Mouse (Mus musculus) midbrain, embryonic 12.5 days (tissue): ENCODE measurements at regions not wholly inside any gene's neighbourhood (a gene's known extent, or its start where the extent isn't known, plus 50 kb on each side); places are given as distances from the start of the nearest gene placed in this dataset.
A peak's percentile ranks its signal among the peaks of the same experiment; 100 is the strongest.

Experiments
- ATAC-seq: fragments of 200-750 bp; cut with Nextera tagmentation; 2 replicates; pipeline ENCODE4 v1.8.0; 2017; ENCODE audit warnings: low read depth, moderate TSS enrichment, moderate library complexity; ENCODE audit not compliant: low FRiP score
- H3K27ac ChIP-seq: fragments of 300-500 bp; sonication (generic); replicated peaks from 2 replicates; pipeline ENCODE4 v1.5.1; 2016; ENCODE audit warnings: mild to moderate bottlenecking
- H3K27me3 ChIP-seq: fragments of 300-500 bp; sonication (generic); 2 replicates; pipeline ENCODE4 v1.6.1; 2016; ENCODE audit warnings: mild to moderate bottlenecking
- H3K36me3 ChIP-seq: fragments of 300-500 bp; sonication (generic); 2 replicates; pipeline ENCODE4 v1.6.1; 2016
- H3K4me1 ChIP-seq: fragments of 300-500 bp; sonication (generic); 2 replicates; pipeline ENCODE4 v1.6.1; 2016
- H3K4me2 ChIP-seq: fragments of 300-500 bp; sonication (generic); replicated peaks from 2 replicates; pipeline ENCODE4 v1.6.1; 2016; ENCODE audit warnings: mild to moderate bottlenecking, moderate library complexity
- H3K4me3 ChIP-seq: fragments of 300-500 bp; sonication (generic); 2 replicates; pipeline ENCODE4 v1.5.1; 2016; ENCODE audit warnings: mild to moderate bottlenecking
- H3K9ac ChIP-seq: fragments of 300-500 bp; sonication (generic); replicated peaks from 2 replicates; pipeline ENCODE4 v1.6.1; 2016; ENCODE audit warnings: mild to moderate bottlenecking, moderate library complexity
- H3K9me3 ChIP-seq: fragments of 300-500 bp; sonication (generic); 2 replicates; pipeline ENCODE4 v1.6.1; 2016; ENCODE audit warnings: mild to moderate bottlenecking
- WGBS: fragments of 180-500 bp; shearing (Covaris S2); methylation state at CpG from one replicate; pipeline ENCODE4 v1.1.7; 2016; 5-methylcytosine and 5-hydroxymethylcytosine counted together

DNA sequence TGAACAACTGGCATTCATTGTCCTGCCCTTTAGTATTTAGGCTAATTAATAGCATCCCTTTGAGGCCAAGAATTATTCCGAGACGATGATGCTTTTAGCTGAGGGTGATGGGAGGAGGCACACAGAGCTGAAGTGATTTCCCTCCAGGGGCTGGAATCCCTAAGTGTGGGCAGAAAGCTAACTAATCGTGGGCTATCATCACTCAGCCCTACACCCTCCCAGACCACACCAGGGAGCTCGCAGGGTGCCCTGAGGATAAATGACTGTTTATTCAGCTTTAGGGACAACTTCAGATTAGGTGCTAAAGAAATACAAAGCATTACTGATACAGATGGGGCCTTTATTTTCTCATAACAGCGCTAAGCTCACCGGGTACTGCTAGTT, 164.7 kb downstream of the Npr3 start:
- Histone ChIP-seq H3K4me3 (0 out of 2 replicates have a peak overlapping the region, but pooled peaks have one; percentile 4), H3K4me2 (peak overlapping the region; percentile 42)
- WGBS, result 16% methylated on average over 6 of the region's 6 CpGs

DNA sequence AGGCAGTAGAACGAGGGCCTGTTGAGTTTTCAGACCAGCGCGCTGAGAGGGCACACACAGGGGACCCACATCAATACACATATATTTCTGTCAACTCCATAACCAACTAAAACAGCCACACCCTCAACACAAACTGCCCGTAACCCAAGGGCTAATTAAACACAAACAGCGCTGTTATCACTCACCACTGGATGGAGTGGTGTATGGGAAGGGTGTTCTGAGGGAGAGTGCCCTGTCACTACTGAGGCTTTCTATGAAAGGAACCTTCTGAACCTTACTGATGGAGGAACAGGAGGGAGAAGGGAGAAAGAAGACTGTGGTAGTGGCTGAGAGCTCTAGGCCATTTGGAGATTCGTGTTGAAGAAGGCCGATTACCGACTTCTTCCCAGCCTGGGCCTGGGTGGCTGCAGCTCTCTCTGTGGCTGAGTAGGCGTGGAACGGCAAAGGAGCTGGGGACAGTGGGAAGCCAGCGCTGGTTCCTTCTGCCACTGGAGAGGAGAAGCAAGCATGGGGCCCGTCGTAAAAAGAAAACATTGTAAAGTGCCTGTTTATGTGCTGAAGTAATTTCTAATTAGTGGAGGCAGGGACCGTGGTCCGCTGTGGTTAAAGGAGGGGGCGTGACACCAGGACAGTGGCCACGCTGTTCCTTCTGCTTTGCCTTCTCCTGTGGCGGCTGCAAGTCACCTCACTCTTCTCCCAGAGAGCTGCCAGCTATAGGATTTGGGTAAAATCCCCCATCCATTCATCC, 165.3 kb downstream of the Npr3 start:
- Histone ChIP-seq H3K9me3 (no peaks in the 10 kb centered on the region), H3K4me2 (peak overlapping the region; percentile 42), H3K9ac (no peak overlapping the region), H3K36me3 (no peaks in the 10 kb centered on the region), H3K27ac (no peak overlapping the region), H3K4me1 (peaks cover 13% of the 10 kb centered on the region), H3K4me3 (0 out of 2 replicates have a peak overlapping the region, but pooled peaks have one; percentile 4), H3K27me3 (no peaks in the 10 kb centered on the region)
- ATAC-seq, result peak; percentile 72
- WGBS, result 28% methylated on average over 18 of the region's 18 CpGs

More for the DNA sequence above, 164.7 kb downstream of the Npr3 start:
- Histone ChIP-seq H3K27me3 (no peaks in the 10 kb centered on the region), H3K9ac (no peak overlapping the region), H3K4me1 (peaks cover 13% of the 10 kb centered on the region), H3K36me3 (no peaks in the 10 kb centered on the region), H3K9me3 (no peaks in the 10 kb centered on the region), H3K27ac (no peak overlapping the region)
- ATAC-seq, result peak; percentile 72

DNA sequence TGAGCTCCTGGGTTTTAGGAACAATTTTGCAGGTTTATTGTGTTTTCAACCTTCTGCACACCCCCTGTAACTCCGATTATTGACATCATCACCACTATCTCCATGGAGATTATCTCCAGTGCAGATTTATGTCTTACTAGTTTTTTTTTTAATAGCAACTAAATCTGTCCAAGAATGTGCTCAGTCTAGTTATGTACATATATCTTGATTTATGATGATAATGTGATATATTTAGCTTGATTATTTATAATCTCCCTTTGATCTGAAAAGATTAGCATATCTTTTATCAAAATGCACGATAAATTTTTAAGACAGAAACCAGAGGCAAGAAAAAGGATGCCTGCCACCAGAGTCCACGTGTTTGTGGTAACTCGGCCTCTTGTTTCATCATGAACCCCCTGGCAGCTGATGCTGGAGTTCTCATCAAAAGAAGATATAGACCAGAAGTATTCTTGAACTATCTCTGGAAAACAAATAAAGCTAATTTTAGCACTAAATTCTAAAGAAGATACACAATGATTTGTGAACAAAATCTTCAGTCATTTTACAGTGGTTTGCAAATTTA, 169.6 kb downstream of the Npr3 start:
- Histone ChIP-seq H3K4me2 (no peak overlapping the region), H3K9ac (no peak overlapping the region), H3K4me3 (no peak overlapping the region), H3K9me3 (no peaks in the 10 kb centered on the region), H3K36me3 (no peaks in the 10 kb centered on the region), H3K4me1 (peaks cover 13% of the 10 kb centered on the region), H3K27me3 (no peaks in the 10 kb centered on the region), H3K27ac (no peak overlapping the region)
- ATAC-seq, result no peak
- 83% methylated on average over 4 of the region's 4 CpGs for WGBS

DNA sequence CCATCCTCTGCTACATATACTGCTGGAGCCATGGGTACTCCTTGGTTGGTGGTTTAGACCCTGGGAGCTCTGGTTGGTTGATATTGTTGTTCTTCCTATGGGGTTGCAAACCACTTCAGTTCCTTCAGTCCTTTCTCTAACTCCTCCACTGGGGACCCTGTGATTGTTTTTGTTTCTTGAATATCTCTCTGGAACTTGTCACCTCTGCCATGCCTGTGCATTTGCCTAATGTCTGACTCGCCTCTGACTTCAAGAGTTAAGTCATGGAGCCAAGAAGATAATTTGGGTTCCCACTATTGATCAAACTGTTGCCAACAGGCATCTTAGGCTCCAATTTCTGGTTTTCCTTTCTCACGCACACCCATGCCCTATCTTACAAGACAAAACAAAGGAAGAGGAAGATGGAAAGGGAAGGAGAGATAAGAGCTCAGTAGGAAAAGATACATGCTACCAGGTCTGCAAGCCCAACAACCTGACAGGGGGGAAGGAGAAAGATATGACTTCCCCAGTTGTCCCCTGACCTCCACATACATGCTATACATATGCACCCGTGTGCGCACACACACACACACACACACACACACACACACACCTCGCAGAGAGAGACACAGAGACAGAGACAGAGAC, 172.3 kb downstream of the Npr3 start:
- H3K4me1 ChIP-seq, result no peaks in the 10 kb centered on the region
- no peak for ATAC-seq
- no peak overlapping the region for H3K4me3 ChIP-seq
- H3K9ac ChIP-seq, result no peak overlapping the region
- H3K4me2 ChIP-seq, result no peak overlapping the region
- H3K36me3 ChIP-seq, result no peaks in the 10 kb centered on the region
- no peaks in the 10 kb centered on the region for H3K27me3 ChIP-seq
- no peak overlapping the region for H3K27ac ChIP-seq
- 91% methylated on average over 5 of the region's 5 CpGs for WGBS
- H3K9me3 ChIP-seq, result no peaks in the 10 kb centered on the region

DNA sequence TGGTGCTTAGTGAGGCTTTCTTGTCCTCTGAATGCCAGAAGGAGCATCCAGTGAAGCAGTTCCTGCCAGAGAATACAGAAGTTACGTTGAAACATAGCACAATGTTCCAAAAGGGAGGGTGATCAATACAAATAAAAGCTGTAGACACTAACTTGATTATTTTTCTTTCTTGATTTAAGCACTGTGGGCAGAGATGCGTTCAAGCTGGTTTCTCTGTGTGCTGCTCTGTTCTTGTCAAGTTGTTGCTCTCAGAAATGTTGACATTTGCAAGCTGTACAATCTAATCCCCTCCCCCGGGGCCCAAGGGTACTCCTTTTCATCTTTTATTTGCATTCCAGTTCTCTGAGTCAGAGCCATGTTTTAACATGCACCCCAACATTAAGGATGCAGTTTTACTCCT, 177.7 kb downstream of the Npr3 start:
- H3K9ac ChIP-seq, result no peak overlapping the region
- no peak for ATAC-seq
- WGBS, result 46% methylated on average over 3 of the region's 3 CpGs
- no peaks in the 10 kb centered on the region for H3K9me3 ChIP-seq
- H3K4me2 ChIP-seq, result no peak overlapping the region
- H3K4me1 ChIP-seq, result no peaks in the 10 kb centered on the region
- no peaks in the 10 kb centered on the region for H3K36me3 ChIP-seq
- H3K27me3 ChIP-seq, result no peaks in the 10 kb centered on the region
- no peak overlapping the region for H3K27ac ChIP-seq
- H3K4me3 ChIP-seq, result no peak overlapping the region

DNA sequence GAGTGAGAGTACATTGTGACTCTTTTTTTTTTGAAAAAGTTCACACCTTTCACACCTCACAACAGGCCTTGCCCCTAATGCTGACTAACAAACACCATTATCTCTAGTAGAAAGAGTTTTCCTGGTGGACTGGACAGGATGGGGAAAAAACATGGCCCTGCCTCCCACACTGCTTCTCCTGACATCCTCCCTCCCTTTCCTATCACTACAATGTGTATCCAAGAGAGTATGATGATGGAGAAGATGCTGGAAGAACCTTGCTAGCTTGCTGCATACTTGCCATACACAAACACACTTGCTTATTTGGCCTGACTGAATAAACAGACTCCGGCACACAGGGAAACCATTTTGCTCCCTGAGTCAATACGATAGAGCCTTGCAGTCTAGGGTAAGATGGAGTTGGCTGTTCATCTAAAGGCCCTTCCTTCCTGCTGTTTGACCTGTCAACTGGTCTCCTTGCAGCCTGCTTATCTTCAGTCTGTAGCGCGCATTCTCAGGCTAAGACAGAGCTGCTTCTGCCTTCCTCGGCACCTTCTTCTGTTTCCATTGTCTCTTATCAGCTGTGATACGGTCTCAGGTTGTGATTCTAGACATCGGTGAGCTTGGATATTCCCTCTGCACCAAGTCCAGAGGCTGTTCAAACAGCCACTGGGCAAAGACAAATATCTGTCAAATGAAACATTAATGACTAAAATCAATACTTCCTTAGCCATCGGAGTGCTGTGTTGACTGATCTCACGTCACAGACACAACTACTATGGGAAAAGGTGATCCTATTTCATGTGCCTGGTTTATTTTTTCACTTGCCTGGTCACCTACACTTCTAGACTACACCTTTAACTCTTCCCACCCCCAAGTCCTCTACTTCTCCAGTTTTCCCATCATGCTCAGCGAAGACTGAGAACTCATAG, 181.2 kb downstream of the Npr3 start:
- no peak for ATAC-seq
- 85% methylated on average over 10 of the region's 10 CpGs for WGBS
- Histone ChIP-seq H3K36me3 (no peaks in the 10 kb centered on the region), H3K4me1 (no peaks in the 10 kb centered on the region), H3K9me3 (no peaks in the 10 kb centered on the region), H3K9ac (no peak overlapping the region), H3K27ac (0 out of 2 replicates have a peak overlapping the region, but pooled peaks have one; percentile 42), H3K4me3 (no peak overlapping the region), H3K27me3 (no peaks in the 10 kb centered on the region), H3K4me2 (no peak overlapping the region)

DNA sequence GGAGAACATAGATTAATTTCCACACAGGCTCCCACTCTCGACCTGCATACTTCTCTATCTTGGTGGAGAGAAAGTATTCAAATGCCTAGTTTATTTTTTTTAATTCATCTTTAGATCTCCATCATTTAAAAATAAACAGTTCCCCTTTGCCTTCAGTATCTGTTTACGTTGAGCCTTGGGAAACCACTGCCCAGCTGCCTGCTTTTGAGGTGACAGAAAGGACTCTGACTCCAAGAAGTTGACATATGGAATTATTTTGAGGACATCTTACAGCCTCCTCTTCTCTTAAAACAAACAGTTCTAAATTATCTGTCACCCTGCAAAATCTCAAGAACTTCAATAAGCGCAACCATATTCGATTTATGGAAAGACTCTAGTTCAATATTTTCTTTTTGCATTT, 186.4 kb downstream of the Npr3 start:
- WGBS, result 74% methylated on average over 4 of the region's 4 CpGs
- Histone ChIP-seq H3K27me3 (no peaks in the 10 kb centered on the region), H3K9ac (no peak overlapping the region), H3K9me3 (no peaks in the 10 kb centered on the region), H3K36me3 (no peaks in the 10 kb centered on the region), H3K4me1 (no peaks in the 10 kb centered on the region), H3K27ac (no peak overlapping the region), H3K4me2 (no peak overlapping the region), H3K4me3 (no peak overlapping the region)
- ATAC-seq, result no peak

DNA sequence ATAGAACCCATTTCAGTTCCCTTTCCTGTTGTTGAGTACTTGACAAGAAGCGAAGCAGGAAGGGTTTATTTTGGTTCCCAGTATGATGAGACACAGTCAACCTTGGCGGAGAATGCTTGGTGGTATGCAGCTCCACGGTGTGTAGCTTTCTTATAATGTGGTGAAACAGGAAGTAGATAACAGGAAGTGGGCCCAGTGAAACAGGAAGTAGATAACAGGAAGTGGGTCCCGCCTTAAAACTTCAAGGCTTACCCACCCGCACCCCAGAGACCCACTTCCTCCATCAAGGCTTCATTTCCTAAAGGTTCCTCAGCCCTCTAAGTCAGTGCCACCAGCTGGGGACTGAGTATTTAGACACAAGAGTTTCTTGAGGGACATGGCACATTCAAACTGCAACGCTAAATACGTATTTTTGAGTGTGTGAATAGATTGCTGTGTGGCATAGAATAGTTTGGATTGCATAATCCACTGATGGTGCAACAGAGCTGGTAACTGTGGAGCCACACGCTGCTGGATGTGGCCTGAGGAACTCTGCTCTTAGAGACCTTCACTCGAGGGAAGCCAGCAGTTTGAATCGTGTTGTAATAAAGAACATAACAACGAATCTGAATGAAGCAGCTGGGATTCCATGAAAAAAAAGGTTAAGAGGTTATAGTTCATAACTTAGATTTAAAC, 190.8 kb downstream of the Npr3 start:
- Histone ChIP-seq H3K4me1 (no peaks in the 10 kb centered on the region), H3K4me3 (no peak overlapping the region), H3K9ac (no peak overlapping the region), H3K9me3 (no peaks in the 10 kb centered on the region), H3K36me3 (no peaks in the 10 kb centered on the region), H3K4me2 (no peak overlapping the region), H3K27ac (no peak overlapping the region), H3K27me3 (no peaks in the 10 kb centered on the region)
- 95% methylated on average over 11 of the region's 11 CpGs for WGBS
- ATAC-seq, result no peak

DNA sequence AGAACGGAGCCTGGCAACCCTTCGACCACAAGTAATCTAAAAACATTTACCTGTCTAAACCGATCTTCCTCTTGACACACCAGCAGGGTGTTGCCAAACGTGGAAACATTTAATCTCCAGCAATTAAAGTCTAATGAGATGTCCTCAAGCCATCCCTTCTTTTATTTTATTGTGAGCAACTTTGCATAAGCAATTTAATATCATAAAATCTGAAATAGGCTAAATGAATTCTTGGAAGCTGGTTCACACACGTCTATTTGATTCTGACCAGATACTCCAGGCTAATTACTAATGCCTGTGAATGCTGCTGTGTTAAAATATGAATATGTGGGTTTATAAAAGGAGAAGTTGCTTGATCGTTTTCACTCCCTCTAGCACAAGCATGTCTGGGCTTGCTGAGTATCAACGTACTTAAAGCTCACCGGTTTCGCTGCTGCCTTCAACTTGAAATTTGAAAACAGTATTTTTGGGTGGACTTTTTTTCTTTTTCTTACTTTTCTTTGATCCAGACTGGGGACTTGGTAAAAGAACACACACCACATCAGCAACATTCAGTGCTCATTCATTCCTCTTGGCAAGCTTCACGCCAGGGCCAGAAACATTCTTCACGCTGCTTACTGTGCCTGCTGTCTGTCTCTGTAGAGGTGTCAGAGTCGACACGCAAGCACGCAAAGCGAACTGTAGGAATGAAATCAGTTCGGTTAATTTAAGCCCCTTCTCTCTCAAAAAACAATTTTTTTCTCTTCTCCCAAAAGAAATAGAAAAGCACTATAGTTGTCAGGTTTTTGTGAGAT, 194.4 kb downstream of the Npr3 start:
- 92% methylated on average over 16 of the region's 16 CpGs for WGBS
- H3K9me3 ChIP-seq, result no peaks in the 10 kb centered on the region
- no peak overlapping the region for H3K9ac ChIP-seq
- no peaks in the 10 kb centered on the region for H3K27me3 ChIP-seq
- H3K36me3 ChIP-seq, result no peaks in the 10 kb centered on the region
- H3K4me1 ChIP-seq, result no peaks in the 10 kb centered on the region
- no peak for ATAC-seq
- no peak overlapping the region for H3K4me3 ChIP-seq
- no peak overlapping the region for H3K4me2 ChIP-seq
- no peak overlapping the region for H3K27ac ChIP-seq

DNA sequence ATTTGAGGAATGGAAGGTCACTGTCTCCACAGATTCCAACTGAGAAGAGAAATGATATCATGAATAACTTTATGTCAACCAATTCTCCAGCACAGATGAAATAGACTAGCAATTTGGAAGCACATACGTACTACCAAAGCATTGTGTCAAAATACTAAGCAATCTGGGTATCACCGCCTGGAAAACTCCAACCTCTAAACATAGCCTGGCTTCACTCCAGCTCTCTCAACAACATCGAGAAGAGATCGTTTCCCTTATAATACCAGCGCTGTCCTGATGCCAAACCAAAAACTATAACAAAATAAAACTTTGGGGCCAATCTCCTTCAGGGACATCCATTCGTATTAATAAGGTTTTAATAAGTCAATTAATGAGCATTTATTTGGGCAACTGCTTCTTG, 205.8 kb downstream of the Npr3 start:
- Histone ChIP-seq H3K4me3 (no peak overlapping the region), H3K36me3 (no peaks in the 10 kb centered on the region), H3K4me2 (no peak overlapping the region), H3K27ac (no peak overlapping the region), H3K27me3 (no peaks in the 10 kb centered on the region), H3K9me3 (no peaks in the 10 kb centered on the region), H3K9ac (no peak overlapping the region), H3K4me1 (no peaks in the 10 kb centered on the region)
- no peak for ATAC-seq
- WGBS, result 89% methylated on average over 6 of the region's 6 CpGs

DNA sequence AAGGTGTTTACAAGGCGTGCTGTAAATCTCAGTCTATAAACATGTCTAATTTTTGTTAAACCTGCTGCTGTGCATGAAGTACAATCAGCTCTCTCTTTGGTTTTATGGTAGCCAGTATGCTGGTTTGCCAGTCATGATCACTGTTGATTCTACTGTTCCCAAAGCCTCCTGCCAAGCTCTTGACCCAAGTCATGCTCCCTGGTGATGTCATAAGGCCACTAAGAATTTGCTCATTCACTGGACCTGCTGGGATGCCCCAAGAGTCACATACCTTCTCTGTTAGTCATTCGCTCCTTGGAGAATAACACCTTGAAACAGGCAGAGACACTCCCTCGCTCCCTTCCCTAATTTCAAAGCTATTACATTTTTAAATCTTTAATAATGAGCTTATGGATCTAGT, 207.2 kb downstream of the Npr3 start:
- Histone ChIP-seq H3K4me1 (no peaks in the 10 kb centered on the region), H3K27ac (no peak overlapping the region), H3K9me3 (no peaks in the 10 kb centered on the region), H3K4me2 (no peak overlapping the region), H3K27me3 (no peaks in the 10 kb centered on the region), H3K4me3 (no peak overlapping the region), H3K36me3 (no peaks in the 10 kb centered on the region), H3K9ac (no peak overlapping the region)
- ATAC-seq, result no peak
- 82% methylated on average over 3 of the region's 3 CpGs for WGBS
